Mouse (Mus musculus): ENCODE data around the gene Btbd9.

Gene Btbd9

GRCm38 (mm10) chr17:30245308-30245706, 331.0 kb downstream of the Btbd9 start:
- DNase-seq (ENCODE audit: low read depth, low spot score): no peak

DNA sequence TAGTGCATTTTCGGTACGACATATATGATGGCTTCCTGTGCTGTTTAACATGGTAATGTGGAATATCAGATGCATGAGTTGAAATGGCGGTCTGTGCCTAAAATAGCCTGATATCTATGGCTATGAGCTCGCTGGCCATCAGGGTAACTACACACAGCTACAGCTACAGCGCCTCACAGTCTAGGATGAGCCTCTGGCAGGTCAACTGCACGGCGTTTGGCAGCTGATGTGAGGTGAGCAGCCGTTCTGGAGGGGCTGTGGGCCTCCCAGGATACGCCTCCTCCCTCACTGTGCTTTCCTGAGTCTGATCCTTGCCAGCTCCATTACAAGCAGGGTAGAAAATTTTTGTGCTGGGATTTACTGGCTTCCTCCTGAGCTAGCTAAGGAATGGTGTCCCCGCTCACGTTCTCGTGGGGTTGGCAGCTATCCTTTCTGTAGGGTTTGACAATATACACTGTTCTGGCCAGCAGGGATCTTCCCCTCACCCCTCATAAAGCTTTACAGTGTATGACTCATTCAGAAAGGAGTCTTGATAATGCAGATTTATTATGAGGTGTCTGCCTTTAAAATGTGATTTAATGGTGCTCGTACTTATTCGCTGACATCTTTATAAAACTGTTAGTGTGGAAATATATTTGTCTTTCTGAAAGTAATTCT, 331.5 kb downstream of the Btbd9 start:
- DNase-seq (ENCODE audit: low read depth, low spot score): no peak

DNA sequence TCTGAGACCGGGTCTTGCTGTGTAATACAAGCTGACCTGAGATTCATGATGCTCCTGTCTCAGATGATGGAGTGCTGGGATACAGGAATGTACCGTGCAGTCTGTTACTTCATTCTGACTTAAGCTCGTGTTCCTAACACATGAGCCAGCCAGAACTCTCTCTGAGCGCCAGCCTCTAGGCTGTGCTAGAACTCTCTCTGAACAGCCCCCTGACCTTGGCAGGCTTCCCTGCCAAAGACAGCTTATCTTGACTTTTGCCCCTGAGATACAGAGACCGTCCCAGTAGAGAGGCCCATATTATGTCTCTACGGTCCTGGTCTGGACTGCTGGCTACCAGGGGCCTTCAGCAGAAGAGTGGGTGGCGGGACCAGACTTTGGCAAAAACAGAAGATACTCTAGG, 332.7 kb downstream of the Btbd9 start:
- no peak for DNase-seq (ENCODE audit: low read depth, low spot score)

DNA sequence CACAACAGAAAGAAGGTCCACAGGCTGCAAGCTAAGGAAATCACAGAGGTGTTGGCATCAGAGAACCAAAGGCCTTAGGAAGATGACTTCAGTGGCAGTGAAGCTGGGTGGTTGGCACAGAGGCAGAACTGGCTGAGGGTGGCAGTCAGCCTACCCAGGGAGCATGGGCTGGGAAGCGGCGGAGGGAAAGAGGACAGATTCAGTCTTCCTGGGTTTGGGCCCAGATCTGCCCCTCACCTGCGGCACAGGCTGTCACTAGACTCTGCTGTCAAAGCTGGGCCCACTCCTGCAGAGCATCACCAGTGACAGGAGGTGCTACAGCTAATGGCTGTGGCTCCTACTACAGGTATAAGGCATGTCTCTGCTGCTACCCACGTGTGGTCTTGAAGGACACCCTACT, 333.6 kb downstream of the Btbd9 start:
- DNase-seq (ENCODE audit: low read depth, low spot score): no peak

GRCm38 (mm10) chr17:30241720-30242322, 334.5 kb downstream of the Btbd9 start:
- no peak for DNase-seq (ENCODE audit: low read depth, low spot score)

DNA sequence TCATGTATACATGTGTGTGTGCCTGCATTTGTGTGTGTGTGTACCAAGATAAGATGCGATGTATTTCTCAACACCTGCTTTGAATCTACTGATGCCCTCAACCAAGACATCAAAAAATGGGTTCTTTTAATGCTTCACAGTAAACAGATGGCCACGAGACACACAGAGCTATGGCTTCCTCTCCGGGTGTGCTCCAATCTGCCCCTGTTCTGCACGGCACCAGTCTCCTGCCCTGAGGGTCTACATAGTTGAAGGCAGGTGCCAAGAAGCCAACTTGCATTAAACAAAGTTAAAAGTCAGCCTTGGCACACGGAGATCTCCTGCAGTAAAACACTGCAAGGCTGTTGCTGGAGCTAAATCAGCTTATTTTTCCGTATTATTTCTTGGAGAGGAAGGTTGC, 335.2 kb downstream of the Btbd9 start:
- no peak for DNase-seq (ENCODE audit: low read depth, low spot score)

DNA sequence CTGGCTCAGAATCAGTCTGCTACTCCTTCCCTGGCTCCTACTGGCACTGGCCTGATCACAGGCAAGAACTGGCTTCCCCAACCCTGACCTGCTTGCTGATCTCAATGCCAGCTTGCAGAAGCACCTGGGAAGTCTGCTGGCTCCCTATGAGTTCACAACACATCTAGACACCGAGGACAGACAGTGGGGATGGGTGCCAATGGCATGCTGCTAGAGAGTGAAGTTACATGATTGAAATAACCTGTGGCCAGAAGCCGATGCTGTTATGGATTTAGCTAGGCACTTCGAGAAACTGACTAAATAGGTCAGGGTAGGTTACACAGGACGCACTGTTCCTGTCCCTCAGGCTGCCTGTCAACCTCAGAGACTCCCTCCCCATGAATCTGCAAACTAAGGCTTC, 335.6 kb downstream of the Btbd9 start:
- DNase-seq (ENCODE audit: low read depth, low spot score): no peak

GRCm38 (mm10) chr17:30239458-30239857, 336.8 kb downstream of the Btbd9 start:
- DNase-seq (ENCODE audit: low read depth, low spot score): no peak

- no peak for DNase-seq (ENCODE audit: low read depth, low spot score)
Measured at GRCm38 (mm10) chr17:30237600-30237999, 338.7 kb downstream of the Btbd9 start.

- DNase-seq (ENCODE audit: low read depth, low spot score): no peak
Measured at GRCm38 (mm10) chr17:30236611-30237010, 339.7 kb downstream of the Btbd9 start.

- no peak for DNase-seq (ENCODE audit: low read depth, low spot score)
Measured at GRCm38 (mm10) chr17:30235380-30235779, 340.9 kb downstream of the Btbd9 start.

GRCm38 (mm10) chr17:30232698-30233097, 343.6 kb downstream of the Btbd9 start:
- no peak for DNase-seq (ENCODE audit: low read depth, low spot score)

DNA sequence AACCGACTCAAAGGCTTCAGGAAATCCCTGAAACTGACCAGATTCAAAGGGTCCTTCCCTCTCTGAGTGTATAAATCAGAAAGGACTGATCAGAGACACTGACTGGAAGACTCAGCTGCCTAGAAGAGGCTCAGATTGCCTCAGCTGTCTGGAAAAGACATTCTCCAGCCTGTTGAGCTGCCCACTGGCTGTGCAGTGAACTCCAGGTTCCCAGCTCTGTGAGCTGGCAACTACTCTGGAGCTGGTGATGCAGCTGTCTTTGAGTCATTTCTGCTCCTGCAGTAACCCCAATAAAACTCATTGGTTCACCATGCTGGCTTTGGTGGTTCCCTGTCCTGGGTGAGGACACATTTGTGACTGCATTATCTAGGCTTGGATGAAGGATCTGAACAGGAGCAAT, 344.8 kb downstream of the Btbd9 start:
- no peak for DNase-seq (ENCODE audit: low read depth, low spot score)

DNA sequence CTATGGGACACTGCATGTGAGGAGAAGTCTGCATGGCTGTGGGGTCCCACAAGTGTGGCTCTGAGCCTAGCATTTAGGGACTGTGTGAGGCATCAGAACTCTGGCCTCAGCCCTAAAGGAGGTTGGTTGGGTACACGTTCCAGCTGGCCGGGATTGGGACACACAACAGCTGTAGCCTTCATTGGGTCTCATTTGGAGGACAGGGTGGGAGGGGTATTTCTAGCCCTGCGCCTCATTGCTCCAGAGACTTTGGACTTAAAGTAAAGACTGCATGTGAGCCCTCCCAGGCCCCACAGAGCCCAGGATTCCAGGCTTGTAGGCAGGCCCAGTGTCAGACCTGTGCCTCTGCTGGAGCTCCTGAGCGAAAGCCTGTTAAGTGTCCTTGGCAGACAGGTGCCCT, 345.9 kb downstream of the Btbd9 start:
- DNase-seq (ENCODE audit: low read depth, low spot score): no peak

- DNase-seq (ENCODE audit: low read depth, low spot score): no peak
Measured at GRCm38 (mm10) chr17:30228439-30229215, 347.7 kb downstream of the Btbd9 start.

DNA sequence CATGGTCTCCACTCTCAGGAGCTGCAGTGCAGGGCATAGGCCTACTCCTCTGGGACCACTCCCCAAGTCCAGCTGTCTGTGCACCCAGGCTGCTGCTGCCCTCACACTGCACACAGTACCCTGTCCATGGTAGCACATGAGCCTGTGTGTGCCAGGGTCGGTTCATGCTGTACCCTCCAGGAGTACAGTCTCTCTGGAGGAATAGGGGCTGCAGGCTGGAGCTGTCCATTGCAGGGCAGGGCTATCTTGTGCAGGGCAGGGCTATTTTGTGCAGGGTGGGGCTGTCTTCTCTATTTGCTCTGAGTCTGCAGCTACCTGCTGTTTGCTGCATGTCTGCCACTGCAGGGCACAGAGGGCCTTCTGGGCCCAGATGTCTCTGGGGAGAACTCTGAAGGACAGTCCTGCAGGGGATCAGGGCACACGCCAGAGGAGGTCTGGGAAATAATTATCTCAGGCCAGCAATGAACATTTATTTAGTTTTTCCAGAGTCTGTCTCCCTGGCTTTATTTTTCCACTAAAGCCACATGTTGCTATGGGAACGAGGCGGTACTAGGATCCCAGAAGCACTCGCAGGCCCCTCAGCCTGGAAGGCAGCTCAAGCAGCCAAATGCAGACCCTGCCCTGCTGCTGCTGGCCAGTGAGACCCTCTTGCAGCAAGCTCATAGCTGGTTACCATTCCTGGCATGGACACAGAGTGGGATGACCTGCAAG, 351.1 kb downstream of the Btbd9 start:
- no peak for DNase-seq (ENCODE audit: low read depth, low spot score)

GRCm38 (mm10) chr17:30222837-30223236, 353.5 kb downstream of the Btbd9 start:
- DNase-seq (ENCODE audit: low read depth, low spot score): no peak

DNA sequence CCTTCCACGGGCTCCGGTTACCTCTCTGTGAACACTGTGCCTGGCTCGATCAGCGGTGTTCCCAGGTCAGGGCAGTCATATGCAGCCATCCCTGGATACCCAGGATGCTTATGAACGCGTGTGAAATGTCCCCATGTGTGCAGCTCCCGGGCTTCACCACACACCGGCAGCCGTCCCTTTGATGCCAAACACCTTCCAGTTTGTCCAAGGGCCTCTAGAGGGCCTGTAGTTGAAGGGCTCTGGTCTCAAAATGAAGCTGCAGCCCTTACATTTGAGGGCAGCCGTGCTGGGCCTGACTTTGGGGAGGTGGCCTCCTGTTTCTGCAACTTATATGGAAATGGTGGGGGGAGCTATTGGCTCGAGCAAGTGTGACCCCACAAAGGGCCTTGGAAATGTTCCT, 353.9 kb downstream of the Btbd9 start:
- no peak for DNase-seq (ENCODE audit: low read depth, low spot score)

GRCm38 (mm10) chr17:30221677-30222076, 354.6 kb downstream of the Btbd9 start:
- DNase-seq (ENCODE audit: low read depth, low spot score): no peak

- no peak for DNase-seq (ENCODE audit: low read depth, low spot score)
Measured at GRCm38 (mm10) chr17:30215741-30216140, 360.5 kb downstream of the Btbd9 start.

GRCm38 (mm10) chr17:30214393-30214792, 361.9 kb downstream of the Btbd9 start:
- DNase-seq (ENCODE audit: low read depth, low spot score): peak; percentile 78

DNA sequence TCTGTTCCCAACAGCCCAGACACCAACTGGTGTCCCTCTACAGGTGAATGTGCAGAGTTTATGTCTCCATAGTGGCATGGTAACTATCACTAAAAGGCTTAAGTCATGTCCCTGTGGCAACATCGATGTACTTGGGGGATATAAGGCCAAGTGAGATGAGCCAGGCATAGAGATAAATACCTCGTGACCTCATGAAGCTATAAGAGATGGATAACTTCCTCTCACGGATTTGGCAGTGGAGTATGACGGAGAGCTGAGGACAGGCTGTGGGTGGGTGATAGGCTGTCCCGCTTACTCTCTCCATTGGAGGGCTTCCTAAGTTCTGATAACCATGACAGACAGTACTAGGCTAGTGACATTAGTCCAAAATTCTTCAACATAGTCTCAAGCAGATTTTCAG, 362.9 kb downstream of the Btbd9 start:
- DNase-seq (ENCODE audit: low read depth, low spot score): no peak
